Mouse (Mus musculus): ENCODE results near the gene Cyp2t4.
A peak's percentile ranks its signal among the peaks of the same experiment; 100 is the strongest.

Cyp2t4 gene

GRCm38 (mm10) chr7:27160921-27161320 is 7.4 kb downstream of the Cyp2t4 start:
- DNase-seq (ENCODE audit: low spot score in 2 of 2), result no peak

- no peak for DNase-seq (ENCODE audit: low spot score in 2 of 2)
Observed at GRCm38 (mm10) chr7:27161744-27162143, 8.2 kb downstream of the Cyp2t4 start.

- DNase-seq (ENCODE audit: low spot score in 2 of 2), result no peak
Observed at GRCm38 (mm10) chr7:27162780-27163449, 9.4 kb downstream of the Cyp2t4 start.

- DNase-seq (ENCODE audit: low spot score in 2 of 2), result no peak
Observed at GRCm38 (mm10) chr7:27163450-27163805, 9.9 kb downstream of the Cyp2t4 start.

GRCm38 (mm10) chr7:27164112-27164947 is 10.8 kb downstream of the Cyp2t4 start:
- no peak for DNase-seq (ENCODE audit: low spot score in 2 of 2)

- no peak for DNase-seq (ENCODE audit: low spot score in 2 of 2)
Observed at GRCm38 (mm10) chr7:27165007-27165655, 11.6 kb downstream of the Cyp2t4 start.

- no peak for DNase-seq (ENCODE audit: low spot score in 2 of 2)
Observed at GRCm38 (mm10) chr7:27165696-27166095, 12.2 kb downstream of the Cyp2t4 start.

GRCm38 (mm10) chr7:27166229-27166613 is 12.7 kb downstream of the Cyp2t4 start:
- peak in 1 of 2 experiments; percentile 66 for DNase-seq (ENCODE audit: low spot score in 2 of 2)

GRCm38 (mm10) chr7:27166614-27167474 is 13.3 kb downstream of the Cyp2t4 start, which contains the start of gene Egln2:
TSS of gene Egln2 (minus strand) at chr7:27166802.
- DNase-seq (ENCODE audit: low spot score in 2 of 2), result peak; percentile 93 to 94

GRCm38 (mm10) chr7:27167475-27168094 is 14.1 kb downstream of the Cyp2t4 start:
- no peak for DNase-seq (ENCODE audit: low spot score in 2 of 2)

GRCm38 (mm10) chr7:27168371-27168770 is 14.9 kb downstream of the Cyp2t4 start:
- DNase-seq (ENCODE audit: low spot score in 2 of 2), result no peak

GRCm38 (mm10) chr7:27170981-27171380 is 17.5 kb downstream of the Cyp2t4 start:
- no peak for DNase-seq (ENCODE audit: low spot score in 2 of 2)

GRCm38 (mm10) chr7:27174496-27174895 is 21.0 kb downstream of the Cyp2t4 start:
- DNase-seq (ENCODE audit: low spot score in 2 of 2), result no peak

- DNase-seq (ENCODE audit: low spot score in 2 of 2), result no peak
Observed at GRCm38 (mm10) chr7:27174896-27175295, 21.4 kb downstream of the Cyp2t4 start.

GRCm38 (mm10) chr7:27177942-27178323 is 24.4 kb downstream of the Cyp2t4 start:
- DNase-seq (ENCODE audit: low spot score in 2 of 2), result no peak

- peak; percentile 99 to 100 for DNase-seq (ENCODE audit: low spot score in 2 of 2)
Observed at GRCm38 (mm10) chr7:27178324-27179216, 25.1 kb downstream of the Cyp2t4 start, which contains the start of gene Rab4b. TSS of gene Rab4b (minus strand) at chr7:27178896.

GRCm38 (mm10) chr7:27179217-27179918 is 25.9 kb downstream of the Cyp2t4 start:
- DNase-seq (ENCODE audit: low spot score in 2 of 2), result no peak

GRCm38 (mm10) chr7:27180036-27180435 is 26.5 kb downstream of the Cyp2t4 start:
- DNase-seq (ENCODE audit: low spot score in 2 of 2), result no peak
